ENCODE assay signal across 8 mouse cellular contexts in genomic region chr14:57998526-57999401, GRCm38 (mm10). TPM values are rescaled to one million over a fixed set of nuclear protein-coding genes. Genes with fewer than 3 reads are reported as not detected.
A peak's percentile ranks its signal among the peaks of the same experiment; 100 is the strongest.
DNase-seq lines count a peak whose midpoint lies in the region; ATAC-seq lines count a peak whose summit lies in the region.

Gene Micu2 (minus strand): TSS chr14:57999262.

- H3K4me2 ChIP-seq in hindbrain, embryonic 11.5 days (replicated peaks; ENCODE audit: low read depth, low read length), result peak within 1 kb of the TSS; percentile 60

- 3% methylated on average over 74 of the region's 76 CpGs for WGBS in hindbrain, embryonic 11.5 days

- no peaks in the 10 kb centered on the region for H3K9me3 ChIP-seq in hindbrain, embryonic 11.5 days (ENCODE audit: control insufficient read depth, low read length)

- H3K36me3 ChIP-seq in hindbrain, embryonic 11.5 days (ENCODE audit: control insufficient read depth, insufficient read depth, low read length), result no peaks in the 10 kb centered on the region

- peak within 1 kb of the TSS; percentile 87 for H3K9ac ChIP-seq in hindbrain, embryonic 11.5 days (ENCODE audit: low read depth, low read length)

- peak; percentile 84 for DNase-seq in Muller cell, postnatal 12 days (ENCODE audit: inconsistent ontology term)
- DNase-seq in cerebellum, adult 9-11 months, result peak; percentile 84
- peak; percentile 60 to 84 for DNase-seq in frontal cortex, adult 2 months (ENCODE audit: extremely low spot score in 1 of 2, low spot score in 1 of 2)
- DNase-seq in hindbrain, embryonic 11.5 days (ENCODE audit: low spot score), result peak; percentile 94
- DNase-seq in layer of hippocampus, postnatal 10 days (ENCODE audit: low spot score in 2 of 2), result peak; percentile 82 to 86
- peak; percentile 85 for DNase-seq in lung, postnatal 14 days
- peak; percentile 75 for DNase-seq in retina, adult 2 months (ENCODE audit: low read depth, low spot score)
- peak; percentile 81 to 87 for DNase-seq in thymus, postnatal 36 days

- peak within 1 kb of the TSS; percentile 64 for H3K27ac ChIP-seq in hindbrain, embryonic 11.5 days (ENCODE audit: low read depth, low read length)

- no peaks in the 10 kb centered on the region; the same call in 1 of the 2 replicates for H3K4me1 ChIP-seq in hindbrain, embryonic 11.5 days (replicated peaks; ENCODE audit: control insufficient read depth, insufficient read depth, low read length)

- ATAC-seq in hindbrain, embryonic 11.5 days (ENCODE audit: low FRiP score), result peak; percentile 98

- no peaks in the 10 kb centered on the region for H3K27me3 ChIP-seq in hindbrain, embryonic 11.5 days (ENCODE audit: control insufficient read depth, insufficient read depth, low read length)

- H3K4me3 ChIP-seq in hindbrain, embryonic 11.5 days (ENCODE audit: low read depth, low read length), result peak within 1 kb of the TSS; percentile 81

RNA-seq across cellular contexts. Expression of gene Micu2, which starts in this region (rescaled TPM):
- 22.5 and 25.9 TPM in 2 replicates for polyA plus RNA-seq in frontal cortex, adult 2 months (2012; rRNA removed)
- polyA plus RNA-seq in hindbrain, embryonic 11.5 days (2014; fragmentation: Nextera tagmentation; extraction: Ambion mirVana), result 45.1 and 56.9 TPM in 2 replicates
- 10 to 100 TPM; 33.5 to 34.4 TPM for total RNA-seq in layer of hippocampus, postnatal 10 days (2021)

Comparison
In these comparisons a context has a peak if more than half of its experiments do, and no peak if none do; other contexts are left out.
1. Peak in every context shown above with its lines: DNase-seq, ATAC-seq, H3K4me3 ChIP-seq and H3K27ac ChIP-seq.